Mouse (Mus musculus): ENCODE results near the gene Best1.

GRCm38 (mm10) chr19:9937428-9937827 lies 64.0 kb downstream of the Best1 start:
- TF ChIP-seq MYOG (IDR thresholded peaks at IDR 0.05; ENCODE audit: control insufficient read depth, extremely low read depth, insufficient read length) (no peak), CEBPB (IDR thresholded peaks at IDR 0.05; ENCODE audit: low read depth) (no peak), CTCF (IDR thresholded peaks at IDR 0.05; ENCODE audit: control insufficient read depth, insufficient read depth, insufficient read length) (no peak)

All from C2C12 (cell line).